Mouse (Mus musculus) adrenal gland (tissue): ENCODE measurements around the gene Vash2.
"Not testable (repeated sequence)": the region's sequence is repeated elsewhere in the genome, so short reads cannot be mapped to it uniquely, and the experiment has no call there.

ENCODE experiments used
- intact Hi-C: fragments of 180-260 bp; cut with DNase I; formaldehyde crosslinking; loops from one replicate; pipeline ENCODE4 v1.15.1; 2025
- long read RNA-seq, 2 experiments: library from polyadenylated mRNA; unstranded; transcript quantifications; one replicate each; pipeline ENCODE4 v2.0.0; 2020; ENCODE audit warnings: borderline replicate concordance in 1 of 2; ENCODE audit not compliant: insufficient replicate concordance in 1 of 2

Vash2 gene
- long read RNA-seq, experiment 1 = 0 reads
- long read RNA-seq, experiment 2 = 0 reads

GRCm38 (mm10) chr1:190979100-190979563, at the start of gene Vash2:
TSS of gene Vash2 (minus strand) at chr1:190979296.
- intact Hi-C loops = no loop called here

GRCm38 (mm10) chr1:191026021-191026713, 47.1 kb upstream of the Vash2 start, which contains the start of gene Flvcr1:
TSS of gene Flvcr1 (minus strand) at chr1:191026158.
- intact Hi-C loops = no loop called here

- intact Hi-C loops = no loop called here
Measured at GRCm38 (mm10) chr1:191025016-191026012, 46.2 kb upstream of the Vash2 start.

GRCm38 (mm10) chr1:191023806-191024205, 44.7 kb upstream of the Vash2 start:
- intact Hi-C loops = not testable (repeated sequence)

- intact Hi-C loops = no loop called here
Measured at GRCm38 (mm10) chr1:191023140-191023539, 44.0 kb upstream of the Vash2 start.

GRCm38 (mm10) chr1:191021016-191021415, 41.9 kb upstream of the Vash2 start:
- intact Hi-C loops = no loop called here

GRCm38 (mm10) chr1:191020217-191020924, 41.3 kb upstream of the Vash2 start:
- intact Hi-C loops = no loop called here

- intact Hi-C loops = no loop called here
Measured at GRCm38 (mm10) chr1:191019803-191020202, 40.7 kb upstream of the Vash2 start.

- intact Hi-C loops = no loop called here
Measured at GRCm38 (mm10) chr1:191014271-191014670, 35.2 kb upstream of the Vash2 start.

- intact Hi-C loops = no loop called here
Measured at GRCm38 (mm10) chr1:191008707-191009106, 29.6 kb upstream of the Vash2 start.

- intact Hi-C loops = loop anchor here (5.0 kb wide), 1 partner anchor 75 kb away; no protein-coding TSS in a partner anchor
Measured at GRCm38 (mm10) chr1:191002201-191002600, 23.1 kb upstream of the Vash2 start.

- intact Hi-C loops = loop anchor here (5.0 kb wide), 1 partner anchor 77 kb away; no protein-coding TSS in a partner anchor
Measured at GRCm38 (mm10) chr1:191000686-191001085, 21.6 kb upstream of the Vash2 start.

- intact Hi-C loops = no loop called here
Measured at GRCm38 (mm10) chr1:190998027-190998426, 18.9 kb upstream of the Vash2 start.

- intact Hi-C loops = no loop called here
Measured at GRCm38 (mm10) chr1:190996346-190996877, 17.3 kb upstream of the Vash2 start.

- intact Hi-C loops = no loop called here
Measured at GRCm38 (mm10) chr1:190995548-190995947, 16.5 kb upstream of the Vash2 start.

- intact Hi-C loops = loop anchor here (5.0 kb wide), 1 partner anchor 42 kb away; no protein-coding TSS in a partner anchor
Measured at GRCm38 (mm10) chr1:190989437-190990082, 10.5 kb upstream of the Vash2 start.

GRCm38 (mm10) chr1:190981412-190981811, 2.3 kb upstream of the Vash2 start:
- intact Hi-C loops = no loop called here

- intact Hi-C loops = no loop called here
Measured at GRCm38 (mm10) chr1:190980470-190980869, 1.4 kb upstream of the Vash2 start.

- intact Hi-C loops = no loop called here
Measured at GRCm38 (mm10) chr1:190978511-190979073, 504 bp downstream of the Vash2 start.

- intact Hi-C loops = no loop called here
Measured at GRCm38 (mm10) chr1:190978001-190978400, 1.1 kb downstream of the Vash2 start.
